Mouse (Mus musculus): ENCODE data around the gene Zfp646.
"Not testable (repeated sequence)": the region's sequence is repeated elsewhere in the genome, so short reads cannot be mapped to it uniquely, and the experiment has no call there.

Gene Zfp646

GRCm38 (mm10) chr7:127876041-127876466 lies at the start of gene Zfp646:
TSS of gene Zfp646 (plus strand) at chr7:127876221.
- peak; percentile 79 for DNase-seq

GRCm38 (mm10) chr7:127835550-127835949 lies 40.5 kb upstream of the Zfp646 start:
- DNase-seq, result no peak

GRCm38 (mm10) chr7:127837473-127837872 lies 38.5 kb upstream of the Zfp646 start:
- DNase-seq, result no peak

GRCm38 (mm10) chr7:127837878-127838277 lies 38.1 kb upstream of the Zfp646 start:
- not testable (repeated sequence) for DNase-seq

GRCm38 (mm10) chr7:127840031-127840430 lies 36.0 kb upstream of the Zfp646 start:
- DNase-seq, result not testable (repeated sequence)

GRCm38 (mm10) chr7:127840886-127841285 lies 35.1 kb upstream of the Zfp646 start:
- peak; percentile 89 for DNase-seq

GRCm38 (mm10) chr7:127841340-127842000 lies 34.6 kb upstream of the Zfp646 start:
- DNase-seq, result peak; percentile 98

- peak; percentile 86 for DNase-seq
Measured at GRCm38 (mm10) chr7:127842001-127842718, 33.9 kb upstream of the Zfp646 start.

GRCm38 (mm10) chr7:127849973-127850875 lies 25.8 kb upstream of the Zfp646 start:
- DNase-seq, result no peak

- no peak for DNase-seq
Measured at GRCm38 (mm10) chr7:127850906-127851305, 25.1 kb upstream of the Zfp646 start.

DNA sequence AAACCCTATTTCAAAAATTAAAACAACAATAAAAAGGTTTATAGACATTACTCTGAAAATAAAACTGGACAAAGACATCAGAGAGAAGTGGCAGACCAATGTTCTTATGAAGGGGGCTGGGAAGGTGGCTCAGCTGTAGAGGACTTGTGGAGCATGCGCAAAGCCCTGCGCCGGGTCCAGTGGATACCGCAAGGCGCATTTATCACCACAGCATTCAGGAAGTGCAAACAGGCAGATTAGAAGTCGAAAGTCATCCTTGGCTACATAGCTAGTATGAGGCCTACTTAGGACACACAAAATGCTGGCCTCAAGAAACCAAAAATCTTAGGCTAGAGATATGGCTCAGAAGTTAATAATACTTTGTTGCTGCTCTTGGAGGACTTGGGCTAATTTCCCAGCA lies 17.8 kb upstream of the Zfp646 start:
- no peak for DNase-seq

- DNase-seq, result no peak
Measured at GRCm38 (mm10) chr7:127866434-127866833, 9.6 kb upstream of the Zfp646 start.

- DNase-seq, result no peak
Measured at GRCm38 (mm10) chr7:127867641-127868040, 8.4 kb upstream of the Zfp646 start.

DNA sequence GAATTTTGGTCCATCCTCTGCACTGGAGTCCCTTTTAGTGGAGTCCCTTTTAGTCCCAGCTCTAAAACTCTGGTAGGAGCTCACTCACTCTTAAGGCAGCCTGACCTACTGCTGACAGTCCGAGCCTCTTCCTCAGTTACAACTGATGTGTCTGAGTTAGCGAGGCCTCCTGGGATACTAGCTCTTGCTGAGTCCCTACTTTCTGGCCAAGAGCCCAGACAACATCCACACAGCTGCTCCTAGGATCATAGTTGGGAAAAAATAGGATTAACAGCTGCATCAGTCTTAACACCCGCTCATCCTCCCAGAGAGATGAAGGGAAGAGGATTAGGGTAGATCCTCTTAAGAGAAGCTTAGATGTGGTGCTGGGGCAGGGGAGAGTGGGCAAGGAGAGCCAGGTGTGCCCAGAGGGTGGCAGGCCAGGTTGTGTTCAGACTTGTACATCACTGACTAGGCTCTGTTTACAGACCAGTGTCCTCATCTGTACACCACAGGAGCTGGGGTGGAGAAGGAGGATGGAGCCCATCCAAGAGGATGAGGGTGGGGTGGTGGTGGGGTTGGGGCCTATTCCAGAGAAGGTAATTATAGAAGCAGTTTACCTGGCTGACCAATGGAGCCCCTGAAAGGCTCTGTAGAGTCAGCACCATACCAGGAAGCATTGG lies 6.7 kb upstream of the Zfp646 start:
- DNase-seq, result peak; percentile 61

DNA sequence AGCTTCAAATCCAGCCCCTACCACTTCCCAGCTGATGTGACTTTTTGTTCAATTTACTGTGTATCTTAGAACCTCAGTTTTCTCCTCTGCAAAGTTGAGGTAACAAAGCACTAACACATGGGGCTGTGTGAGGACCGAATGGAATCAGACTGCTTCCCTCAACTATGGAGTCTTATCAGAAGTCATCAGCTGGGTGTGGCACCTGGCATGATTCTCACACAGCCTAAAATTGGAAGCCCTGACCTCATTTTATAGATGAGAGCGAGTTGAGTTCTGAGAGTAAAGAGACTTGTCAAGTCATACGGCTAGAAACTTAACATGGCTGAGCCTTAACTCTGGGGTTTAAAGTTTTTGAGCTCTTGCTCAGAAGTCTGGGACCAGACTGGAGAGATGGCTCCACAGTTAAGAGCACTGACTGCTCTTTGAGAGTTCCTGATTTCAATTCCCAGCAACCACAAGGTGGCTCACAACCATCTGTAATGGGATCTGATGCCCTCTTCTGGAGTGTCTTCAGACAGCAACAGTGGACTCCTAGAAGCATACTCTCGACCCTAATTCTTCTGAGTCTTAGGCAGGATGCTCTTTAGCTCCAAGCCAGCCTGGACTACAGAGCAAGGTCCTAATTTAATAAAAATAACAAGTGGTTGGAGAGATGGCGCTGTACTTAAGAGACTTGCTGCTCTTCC lies 5.7 kb upstream of the Zfp646 start:
- DNase-seq, result no peak

- no peak for DNase-seq
Measured at GRCm38 (mm10) chr7:127874812-127875626, 1.0 kb upstream of the Zfp646 start.

DNA sequence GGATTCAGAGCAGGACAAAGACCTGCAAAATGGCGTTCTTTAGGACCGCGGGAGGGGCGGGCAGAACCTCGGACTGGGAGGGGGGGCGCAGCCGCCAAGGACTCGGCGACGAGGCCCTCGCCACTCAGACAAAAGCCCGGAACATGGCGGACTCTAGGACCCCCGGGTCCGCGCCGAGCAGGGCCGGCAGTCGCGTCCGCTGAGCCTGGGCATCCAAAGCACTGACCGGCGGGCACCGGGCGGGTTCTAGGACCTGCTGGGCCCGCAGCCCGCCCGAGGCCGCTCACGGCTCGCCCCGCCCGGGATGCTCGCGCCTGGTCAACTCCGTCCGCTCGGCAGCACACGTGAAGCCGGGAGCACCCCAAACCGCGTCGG lies 407 bp upstream of the Zfp646 start:
- DNase-seq, result peak; percentile 95

DNA sequence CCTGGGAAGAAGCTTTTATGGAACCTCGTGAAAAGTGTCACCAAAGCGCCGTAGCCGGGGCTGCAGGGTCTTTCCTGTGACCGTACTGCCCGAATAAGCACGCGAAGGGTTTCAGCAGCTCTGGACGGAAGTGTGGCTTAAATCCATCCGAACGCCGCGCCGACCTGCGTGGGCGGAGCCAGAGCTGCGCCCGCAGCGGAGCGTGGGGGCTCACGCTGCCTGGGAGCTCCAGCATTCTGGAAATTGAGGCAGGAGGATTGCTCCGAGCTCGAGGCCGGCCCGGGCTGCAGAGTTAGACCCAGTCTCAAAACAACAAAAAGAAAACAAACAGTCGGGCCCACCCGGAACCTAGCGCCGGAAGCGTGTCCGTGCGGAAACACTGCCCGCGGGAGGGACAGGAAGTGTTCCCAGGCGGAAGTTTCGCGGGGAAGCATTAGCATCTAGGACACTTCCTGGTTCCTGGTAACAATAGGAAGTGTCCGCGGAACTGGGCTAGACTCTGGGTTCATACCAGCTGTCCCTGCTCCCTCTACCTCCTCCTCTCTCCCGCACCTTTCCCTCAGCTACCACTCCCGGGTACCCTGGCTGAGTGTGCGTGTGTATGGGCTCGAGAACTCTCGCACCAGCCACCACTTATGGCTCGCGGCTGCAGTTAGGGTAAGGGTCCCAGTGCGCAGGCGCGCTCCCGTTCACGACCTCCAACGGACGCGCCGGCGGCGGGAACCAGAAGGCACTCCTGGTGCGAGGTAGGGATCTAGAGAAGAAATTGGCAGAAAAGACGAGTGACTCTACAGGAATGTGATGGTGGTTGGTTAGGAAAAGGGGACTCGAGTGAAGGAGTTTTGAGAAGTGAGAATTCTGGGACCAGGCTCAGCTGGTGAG lies 687 bp downstream of the Zfp646 start, which contains the start of gene Zfp668:
Gene Zfp668 (minus strand): TSS at position 362 of the 882 bp plus-strand sequence.
- peak; percentile 90 for DNase-seq

- no peak for DNase-seq
Measured at GRCm38 (mm10) chr7:127879301-127879700, 3.3 kb downstream of the Zfp646 start.

DNA sequence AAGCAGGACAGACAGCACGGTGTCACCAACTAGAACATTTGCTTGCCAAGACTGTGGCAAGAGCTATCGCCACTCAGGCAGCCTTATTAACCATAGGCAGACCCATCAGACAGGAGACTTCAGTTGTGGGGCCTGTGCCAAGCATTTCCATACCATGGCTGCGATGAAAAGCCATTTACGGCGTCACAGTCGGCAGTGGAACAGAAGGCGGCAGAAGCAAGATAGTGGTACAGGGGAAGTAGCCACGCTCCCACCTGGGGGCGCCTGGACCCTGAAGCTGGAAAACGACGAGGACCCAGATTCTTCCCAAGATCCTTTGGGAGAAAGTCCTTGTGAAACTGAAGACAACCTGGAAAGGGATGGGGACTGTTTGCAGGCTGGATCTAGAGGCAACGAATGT lies 4.4 kb downstream of the Zfp646 start:
- no peak for DNase-seq

Measured in right cerebral cortex, adult 18-20 months (tissue).